Mouse (Mus musculus): ENCODE measurements at regions not wholly inside any gene's neighbourhood (a gene's known extent, or its start where the extent isn't known, plus 50 kb on each side); places are given as distances from the start of the nearest gene placed in this dataset.

GRCm38 (mm10) chrX:107477066-107477465 lies 73.9 kb upstream of the Itm2a start:
- peak; percentile 6 for DNase-seq (ENCODE audit: low spot score)

- DNase-seq (ENCODE audit: low spot score) = no peak
Measured at GRCm38 (mm10) chrX:107469242-107469641, 66.1 kb upstream of the Itm2a start.
